Mouse (Mus musculus): ENCODE measurements around the gene Gm9837. TPM values are rescaled to one million over a fixed set of nuclear protein-coding genes. Genes with fewer than 3 reads are reported as not detected.

The Gm9837 gene
- total and polyA plus RNA-seq, 3 experiments = not detected

- Histone ChIP-seq H3K9me3 (replicated peaks; ENCODE audit: low read length) (no peaks in the 10 kb centered on the region), H3K36me3 (replicated peaks in 1 of 2; ENCODE audit: control insufficient read depth in 1 of 2, insufficient read depth in 1 of 2, low read length in 1 of 2) (no peaks in the 10 kb centered on the region), H3K4me2 (ENCODE audit: insufficient read depth, low read depth, poor library complexity, severe bottlenecking) (no peak overlapping the region), H3K79me2 (replicated peaks; ENCODE audit: control insufficient read depth, extremely low read depth, insufficient read depth, poor library complexity, severe bottlenecking) (no peaks in the 10 kb centered on the region), H3K4me1 (ENCODE audit: control insufficient read depth in 1 of 2, insufficient read depth in 2 of 2) (0 out of 4 replicates have a peak, but pooled peaks cover 0 to 2% of the 10 kb centered on the region in 2 experiments), H3K27ac (ENCODE audit: insufficient read depth, low read depth) (no peak overlapping the region), H3K9ac (ENCODE audit: insufficient read depth, low read depth) (no peak overlapping the region), H3K27me3 (replicated peaks) (peaks cover 1% of the 10 kb centered on the region), H3K4me3 (replicated peaks in 1 of 3; ENCODE audit: low read depth in 2 of 3, low read length in 2 of 3, poor library complexity in 1 of 3) (no peak overlapping the region)
- TF ChIP-seq ETS1 (conservative IDR thresholded peaks at IDR 0.05; ENCODE audit: low read depth, low read length) = no peak
- no peak for DNase-seq (ENCODE audit: extremely low read depth)
- in situ Hi-C loops (cut with MboI; ENCODE audit: low pct_ligation_motif_present, low pct_unique_long_range_greater_than_20kb, low sequenced_read_pairs) = no loop called here
- dilution Hi-C loops (cut with MboI; ENCODE audit: extremely low pct_ligation_motif_present, extremely low pct_unique_long_range_greater_than_20kb, low sequenced_read_pairs) = no loop called here
These were observed 20.1 kb downstream of the Gm9837 start for GRCm38 (mm10) chr11:53450070-53450705.

GRCm38 (mm10) chr11:53448529-53448928, 21.8 kb downstream of the Gm9837 start:
- in situ Hi-C loops (cut with MboI; ENCODE audit: low pct_ligation_motif_present, low pct_unique_long_range_greater_than_20kb, low sequenced_read_pairs) = no loop called here
- no peak overlapping the region for H3K9ac ChIP-seq (ENCODE audit: insufficient read depth, low read depth)
- no peak overlapping the region for H3K4me2 ChIP-seq (ENCODE audit: insufficient read depth, low read depth, poor library complexity, severe bottlenecking)
- H3K27ac ChIP-seq (ENCODE audit: insufficient read depth, low read depth) = no peak overlapping the region
- no peak for TF ChIP-seq USF2 (conservative IDR thresholded peaks at IDR 0.05; ENCODE audit: low read depth, low read length)
- no peak for TF ChIP-seq E2F4 (IDR thresholded peaks at IDR 0.05; ENCODE audit: insufficient replicate concordance, low read depth, low read length)
- no peak for DNase-seq (ENCODE audit: extremely low read depth)
- no peaks in the 10 kb centered on the region for H3K9me3 ChIP-seq (replicated peaks; ENCODE audit: low read length)
- dilution Hi-C loops (cut with MboI; ENCODE audit: extremely low pct_ligation_motif_present, extremely low pct_unique_long_range_greater_than_20kb, low sequenced_read_pairs) = no loop called here
- H3K27me3 ChIP-seq (replicated peaks) = peaks cover 1% of the 10 kb centered on the region
- no peaks in the 10 kb centered on the region for H3K79me2 ChIP-seq (replicated peaks; ENCODE audit: control insufficient read depth, extremely low read depth, insufficient read depth, poor library complexity, severe bottlenecking)
- no peak overlapping the region for H3K4me3 ChIP-seq (replicated peaks in 1 of 3; ENCODE audit: low read depth in 2 of 3, low read length in 2 of 3, poor library complexity in 1 of 3)
- H3K4me1 ChIP-seq (ENCODE audit: control insufficient read depth in 1 of 2, insufficient read depth in 2 of 2) = 0 out of 4 replicates have a peak, but pooled peaks cover 0 to 2% of the 10 kb centered on the region in 2 experiments
- H3K36me3 ChIP-seq (replicated peaks in 1 of 2; ENCODE audit: control insufficient read depth in 1 of 2, insufficient read depth in 1 of 2, low read length in 1 of 2) = no peaks in the 10 kb centered on the region

DNA sequence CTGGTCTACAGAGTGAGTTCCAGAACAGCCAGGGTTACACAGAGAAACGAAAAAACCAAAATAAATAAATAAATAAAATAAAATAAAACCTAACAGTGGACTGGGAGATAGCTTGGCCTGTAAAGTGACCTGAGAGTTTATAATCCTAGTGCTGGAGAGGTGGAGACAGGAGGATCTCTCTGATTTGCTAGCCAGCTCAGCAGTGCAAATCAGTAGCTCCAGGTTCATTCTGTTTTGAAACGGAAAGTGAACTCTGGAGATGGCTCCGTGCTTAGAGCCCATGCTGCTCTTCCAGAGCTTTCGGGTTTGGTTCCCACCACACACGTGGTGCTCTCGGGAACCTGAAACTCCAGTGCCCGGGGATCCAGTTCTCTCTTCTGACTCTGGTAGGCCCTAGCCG, 22.3 kb downstream of the Gm9837 start:
- dilution Hi-C loops (cut with MboI; ENCODE audit: extremely low pct_ligation_motif_present, extremely low pct_unique_long_range_greater_than_20kb, low sequenced_read_pairs) = no loop called here
- Histone ChIP-seq H3K4me2 (ENCODE audit: insufficient read depth, low read depth, poor library complexity, severe bottlenecking) (no peak overlapping the region), H3K9me3 (replicated peaks; ENCODE audit: low read length) (no peaks in the 10 kb centered on the region), H3K4me1 (ENCODE audit: control insufficient read depth in 1 of 2, insufficient read depth in 2 of 2) (0 out of 4 replicates have a peak, but pooled peaks cover 0 to 2% of the 10 kb centered on the region in 2 experiments), H3K79me2 (replicated peaks; ENCODE audit: control insufficient read depth, extremely low read depth, insufficient read depth, poor library complexity, severe bottlenecking) (no peaks in the 10 kb centered on the region), H3K27me3 (replicated peaks) (peaks cover 1% of the 10 kb centered on the region), H3K4me3 (replicated peaks in 1 of 3; ENCODE audit: low read depth in 2 of 3, low read length in 2 of 3, poor library complexity in 1 of 3) (no peak overlapping the region), H3K9ac (ENCODE audit: insufficient read depth, low read depth) (no peak overlapping the region), H3K27ac (ENCODE audit: insufficient read depth, low read depth) (no peak overlapping the region), H3K36me3 (replicated peaks in 1 of 2; ENCODE audit: control insufficient read depth in 1 of 2, insufficient read depth in 1 of 2, low read length in 1 of 2) (no peaks in the 10 kb centered on the region)
- TF ChIP-seq UBTF (IDR thresholded peaks at IDR 0.05; ENCODE audit: low read depth, low read length) (no peak), KAT2A (IDR thresholded peaks at IDR 0.05; ENCODE audit: insufficient replicate concordance, low read length) (no peak), HCFC1 (IDR thresholded peaks at IDR 0.05; ENCODE audit: low read depth, low read length) (no peak), ETS1 (conservative IDR thresholded peaks at IDR 0.05; ENCODE audit: low read depth, low read length) (no peak), SIN3A (IDR thresholded peaks at IDR 0.05; ENCODE audit: low read length) (no peak), EP300 (IDR thresholded peaks at IDR 0.05; ENCODE audit: low read length) (no peak), E2F4 (IDR thresholded peaks at IDR 0.05; ENCODE audit: insufficient replicate concordance, low read depth, low read length) (no peak), ZKSCAN1 (IDR thresholded peaks at IDR 0.05; ENCODE audit: borderline replicate concordance, low read depth, low read length) (no peak), ZNF384 (IDR thresholded peaks at IDR 0.05; ENCODE audit: low read depth, low read length) (no peak), PAX5 (IDR thresholded peaks at IDR 0.05; ENCODE audit: low read length) (no peak), BHLHE40 (IDR thresholded peaks at IDR 0.05; ENCODE audit: low read depth, low read length) (no peak), SMC3 (IDR thresholded peaks at IDR 0.05; ENCODE audit: low read depth, low read length) (no peak), MAFK (IDR thresholded peaks at IDR 0.05; ENCODE audit: insufficient replicate concordance, low read length) (no peak), MAZ (IDR thresholded peaks at IDR 0.05; ENCODE audit: low read depth, low read length) (no peak), MEF2A (IDR thresholded peaks at IDR 0.05; ENCODE audit: borderline replicate concordance, low read depth, low read length) (no peak), USF2 (conservative IDR thresholded peaks at IDR 0.05; ENCODE audit: low read depth, low read length) (no peak), RCOR1 (conservative IDR thresholded peaks at IDR 0.05; ENCODE audit: low read depth, low read length) (no peak), CHD1 (IDR thresholded peaks at IDR 0.05; ENCODE audit: low read depth, low read length) (no peak), MAX (IDR thresholded peaks at IDR 0.05; ENCODE audit: low read length) (no peak), MXI1 (IDR thresholded peaks at IDR 0.05; ENCODE audit: low read depth, low read length) (no peak)
- in situ Hi-C loops (cut with MboI; ENCODE audit: low pct_ligation_motif_present, low pct_unique_long_range_greater_than_20kb, low sequenced_read_pairs) = no loop called here
- no peak for DNase-seq (ENCODE audit: extremely low read depth)

Data from CH12.LX (cell line).